Mouse (Mus musculus) megakaryocyte, embryonic 14.5 days (primary cell): ENCODE results near the gene Armc5.

Experiments
- FLI1 ChIP-seq: IDR thresholded peaks from 2 replicates; pipeline ENCODE4 v1.6.1; 2012; ENCODE audit warnings: low read length, inconsistent platforms, mixed read lengths
- GATA1 ChIP-seq: IDR thresholded peaks from 3 replicates; pipeline ENCODE4 v1.6.1; 2012; ENCODE audit warnings: mixed read lengths, low read length, inconsistent platforms, borderline replicate concordance

GRCm38 (mm10) chr7:128243921-128244320 is 6.8 kb downstream of the Armc5 start:
- TF ChIP-seq GATA1 = no peak
- no peak for TF ChIP-seq FLI1
